Mouse (Mus musculus) ES-E14 (cell line): ENCODE measurements around the gene Sptlc2.

Source experiments
- HCFC1 ChIP-seq: IDR thresholded peaks from 2 replicates; pipeline ENCODE4 v1.6.1; 2012; ENCODE audit warnings: low read length, inconsistent platforms, borderline replicate concordance; ENCODE audit not compliant: insufficient read depth
- MAFK ChIP-seq: IDR thresholded peaks from 2 replicates; pipeline ENCODE4 v1.6.1; 2014; ENCODE audit warnings: mild to moderate bottlenecking, low read depth, low read length, inconsistent platforms; ENCODE audit not compliant: insufficient read depth
- ZC3H11A ChIP-seq: IDR thresholded peaks from 2 replicates; pipeline ENCODE4 v1.6.1; 2012; ENCODE audit warnings: low read depth, mild to moderate bottlenecking, inconsistent platforms, low read length, borderline replicate concordance
- ZNF384 ChIP-seq: IDR thresholded peaks from 2 replicates; pipeline ENCODE4 v1.6.1; 2012; ENCODE audit warnings: low read depth, low read length, inconsistent platforms

DNA sequence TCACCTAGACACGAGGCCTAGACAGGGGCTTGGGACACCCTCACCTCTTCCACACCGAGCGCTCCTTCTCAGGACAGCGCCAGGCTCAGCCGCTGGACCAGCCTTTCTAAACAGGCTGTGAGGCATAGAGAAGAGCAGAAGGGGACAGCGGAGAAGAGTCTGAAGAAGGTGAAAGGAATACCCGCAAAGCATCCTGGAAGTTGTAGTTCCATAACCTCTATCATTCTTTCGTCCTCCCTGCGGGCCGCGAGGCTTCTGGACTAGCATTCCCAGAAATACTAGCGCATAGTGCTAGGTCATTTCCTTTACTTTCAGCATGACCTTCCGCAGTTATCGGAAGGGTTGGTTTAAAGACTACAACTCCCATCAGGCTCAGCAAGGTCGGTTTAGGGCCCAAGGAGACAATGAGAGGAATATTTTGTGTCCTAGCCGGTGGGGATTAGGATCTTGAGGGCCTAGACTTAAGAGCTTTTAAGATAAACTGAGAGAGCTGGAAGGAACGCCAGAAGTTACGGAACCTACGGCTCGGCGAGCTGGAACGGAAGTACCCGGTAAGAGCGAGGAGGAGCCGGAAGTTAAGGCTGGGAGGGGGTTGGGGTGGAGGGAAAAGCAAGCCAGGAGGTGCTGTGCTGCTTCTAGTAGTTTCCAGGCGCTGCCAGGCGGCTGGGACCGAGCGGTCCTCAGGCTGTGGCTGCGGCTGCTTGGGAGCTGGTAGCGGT is 121.9 kb downstream of the Sptlc2 start, which contains the start of the genes Vipas39 and Ahsa1:
- TF ChIP-seq MAFK (peak; percentile 56; the same call in 1 of the 2 replicates), ZNF384 (no peak), ZC3H11A (no peak), HCFC1 (peak; percentile 97)
